Mouse (Mus musculus) lung, postnatal 14 days (tissue): ENCODE results near the gene C1rb.
"Not testable (repeated sequence)": the region's sequence is repeated elsewhere in the genome, so short reads cannot be mapped to it uniquely, and the experiment has no call there.

Experiments used
- DNase-seq: peaks from one replicate; pipeline ENCODE4 v3.0.0; 2021

Gene C1rb

GRCm38 (mm10) chr6:124602031-124602430 lies 31.9 kb downstream of the C1rb start:
- DNase-seq = no peak

GRCm38 (mm10) chr6:124625612-124626011 lies 55.5 kb downstream of the C1rb start:
- no peak for DNase-seq

DNA sequence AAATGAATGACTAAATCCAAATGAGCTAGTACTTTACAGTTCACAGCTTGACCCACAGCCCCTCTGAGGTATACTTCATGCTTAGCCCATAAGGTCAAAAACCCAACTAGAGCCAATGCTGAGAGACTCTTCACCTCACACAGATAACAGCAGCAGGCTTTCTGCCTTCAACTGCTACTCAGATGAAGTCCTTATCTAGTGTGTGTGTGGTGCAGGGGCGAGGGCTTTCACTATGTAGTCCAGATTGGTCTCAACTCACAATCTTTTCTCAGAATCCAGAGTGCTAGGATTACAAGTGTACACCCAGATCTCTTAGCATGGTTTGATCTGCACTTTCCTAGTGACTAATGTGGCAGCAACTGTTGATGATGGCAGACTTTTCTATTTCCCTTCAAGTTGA lies 56.1 kb downstream of the C1rb start:
- DNase-seq = not testable (repeated sequence)

DNA sequence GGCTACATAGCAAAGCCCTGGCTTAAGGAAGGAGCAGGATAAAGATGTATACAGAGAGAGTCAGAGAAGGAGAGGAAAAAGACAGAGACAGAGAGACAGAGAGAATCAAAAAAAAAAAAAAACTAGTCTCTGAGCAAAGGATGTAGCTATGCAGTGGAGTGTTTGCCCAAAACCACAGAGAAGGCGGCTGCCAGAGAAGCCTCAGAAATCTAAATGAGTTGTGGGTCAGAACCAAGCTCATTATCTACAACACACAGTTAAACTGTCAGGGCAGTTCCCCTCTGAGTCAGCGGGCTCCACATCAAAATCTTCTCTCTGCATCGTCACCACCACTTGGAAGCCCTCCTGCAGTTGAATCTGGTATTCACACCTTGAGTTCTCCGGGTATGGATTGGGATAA lies 60.7 kb downstream of the C1rb start:
- no peak for DNase-seq
